Mouse (Mus musculus): ENCODE data around the gene Ccdc88c. TPM values are rescaled to one million over a fixed set of nuclear protein-coding genes. Genes with fewer than 3 reads are reported as not detected.

Ccdc88c gene
- polyA plus RNA-seq, 3 experiments from 2014 or later = 65.8 to 96.2 (median 95.7) TPM

DNA sequence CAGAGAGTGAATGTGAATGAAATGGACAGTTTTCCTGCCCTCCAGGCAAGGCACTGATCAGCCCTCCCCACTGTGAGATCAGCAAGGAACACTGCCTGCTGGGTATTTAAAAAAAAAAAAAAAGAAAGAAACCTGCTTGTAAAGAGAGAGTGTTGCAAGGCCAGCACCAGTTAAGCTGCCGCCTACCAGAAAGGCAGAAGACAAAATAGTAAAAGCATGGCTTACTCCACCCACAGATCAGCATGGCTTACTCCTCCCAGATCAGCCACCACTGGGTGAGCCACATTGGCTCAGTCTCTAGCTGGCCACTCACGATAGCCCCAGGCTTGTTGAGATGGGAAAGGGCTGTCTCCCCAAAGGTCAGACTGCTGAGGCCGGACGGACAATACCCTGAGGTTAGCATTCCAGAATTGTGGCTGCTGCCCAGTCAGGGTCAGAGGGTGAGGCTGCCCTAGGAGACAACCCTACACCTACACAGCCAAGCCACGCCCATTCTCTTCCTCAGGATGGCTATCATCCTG lies 32.4 kb downstream of the Ccdc88c start:
- no peak for ATAC-seq

- no peak for ATAC-seq
These were observed 33.1 kb downstream of the Ccdc88c start for GRCm38 (mm10) chr12:100995607-100996377.

- peak; percentile 87 for ATAC-seq
These were observed 34.5 kb downstream of the Ccdc88c start for GRCm38 (mm10) chr12:100994140-100995015.

GRCm38 (mm10) chr12:100993146-100993545 lies 35.7 kb downstream of the Ccdc88c start:
- ATAC-seq = no peak

DNA sequence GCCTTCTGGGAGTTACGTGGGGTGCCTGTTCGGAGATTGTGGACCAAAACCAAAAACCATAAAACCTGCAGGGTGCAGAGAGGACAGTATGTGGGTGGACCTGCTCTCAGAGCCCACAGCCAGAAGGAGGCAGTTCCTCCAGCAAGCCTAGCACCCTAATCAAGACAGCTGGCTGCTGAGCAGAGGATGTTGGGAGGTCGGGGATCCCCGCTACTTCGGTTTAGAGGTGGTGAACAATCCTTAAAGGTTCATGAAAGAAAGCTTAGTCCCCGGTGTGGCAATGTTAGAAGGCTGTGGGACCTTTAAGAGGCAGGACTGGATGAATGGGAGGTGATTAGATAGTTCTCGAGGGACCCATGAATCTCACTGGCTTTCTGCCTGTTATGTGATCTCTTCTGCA lies 36.4 kb downstream of the Ccdc88c start:
- no peak for ATAC-seq

GRCm38 (mm10) chr12:100991119-100991518 lies 37.7 kb downstream of the Ccdc88c start:
- ATAC-seq = no peak

- no peak for ATAC-seq
These were observed 38.6 kb downstream of the Ccdc88c start for GRCm38 (mm10) chr12:100990291-100990690.

DNA sequence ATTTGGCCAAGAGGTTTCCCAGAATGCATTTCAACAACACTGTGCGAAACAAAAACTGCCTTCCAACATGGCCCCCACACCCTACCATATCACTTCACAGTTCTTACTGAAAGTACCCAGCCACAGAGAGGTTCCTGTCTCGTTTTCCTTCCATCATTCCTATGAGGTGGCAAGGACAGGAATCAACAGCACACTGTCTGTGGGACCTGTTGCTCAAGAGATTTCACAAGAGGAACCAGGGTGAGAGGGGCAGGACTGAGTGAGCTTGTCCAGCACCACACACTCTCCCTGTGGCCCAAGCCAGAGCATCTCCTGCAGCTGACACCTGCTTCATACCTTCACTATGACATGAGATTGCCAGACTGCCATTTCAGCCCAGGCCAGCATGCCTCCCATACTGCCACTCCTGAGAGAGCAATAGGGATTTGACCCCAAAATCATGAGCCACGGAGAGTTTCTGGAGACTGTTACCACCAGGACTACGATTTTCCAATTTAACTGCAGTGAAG lies 39.0 kb downstream of the Ccdc88c start:
- ATAC-seq = no peak

GRCm38 (mm10) chr12:100988324-100989130 lies 40.3 kb downstream of the Ccdc88c start:
- peak; percentile 63 for ATAC-seq

- ATAC-seq = no peak
These were observed 42.4 kb downstream of the Ccdc88c start for GRCm38 (mm10) chr12:100986423-100986822.

- no peak for ATAC-seq
These were observed 43.1 kb downstream of the Ccdc88c start for GRCm38 (mm10) chr12:100985793-100986157.

DNA sequence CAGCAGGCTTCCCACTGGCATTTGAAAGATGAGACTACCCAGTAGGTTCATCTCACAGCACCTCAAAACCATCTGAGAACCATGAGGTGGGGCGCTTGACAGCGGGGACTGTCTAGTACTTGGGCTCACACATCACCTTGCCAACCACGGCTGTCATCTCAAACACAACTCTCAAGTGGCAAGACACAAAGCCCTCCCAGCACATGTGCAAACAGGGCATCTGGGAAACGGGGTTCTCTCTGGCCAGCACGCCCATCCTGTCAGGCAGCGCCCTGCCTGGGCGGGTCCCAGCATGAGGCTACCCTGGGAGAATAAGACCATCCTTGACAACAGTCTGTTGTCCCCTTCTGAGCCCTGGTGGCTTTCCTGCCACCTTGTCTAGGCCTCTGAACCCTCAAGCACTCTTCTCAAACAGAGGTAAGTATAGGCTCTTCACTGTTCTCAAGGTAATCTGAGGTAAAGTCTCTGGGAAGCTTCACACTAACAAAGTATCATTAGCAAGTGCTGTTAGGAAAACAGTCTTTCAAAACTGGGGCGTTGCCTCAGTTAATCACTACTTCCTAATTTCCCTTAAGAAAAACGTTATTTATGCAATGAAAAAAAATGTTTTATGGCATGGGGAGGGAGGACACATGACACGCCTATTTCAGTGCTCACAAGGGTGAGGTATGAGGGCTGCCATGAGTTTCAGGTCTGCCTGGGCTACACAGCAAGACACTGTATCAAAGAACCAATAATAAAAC lies 43.6 kb downstream of the Ccdc88c start:
- no peak for ATAC-seq

DNA sequence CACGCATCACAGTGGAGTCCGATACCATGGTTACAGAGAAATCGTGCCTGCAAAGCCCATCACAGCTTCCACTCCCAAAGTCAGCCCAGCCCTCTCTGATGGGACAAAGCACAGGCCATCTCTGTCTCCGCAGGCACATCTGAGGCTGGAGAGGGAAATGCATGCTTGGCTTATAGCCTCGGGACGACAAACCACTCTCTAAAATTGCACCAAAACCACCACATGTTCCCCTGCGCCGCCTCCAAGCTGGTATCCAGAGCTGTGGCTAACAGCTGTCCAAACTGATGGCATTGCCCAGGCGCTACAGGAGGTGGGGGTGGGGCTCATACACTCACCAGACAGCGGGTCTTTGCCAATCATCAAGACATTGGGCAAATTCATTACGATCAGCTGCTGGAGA lies 45.3 kb downstream of the Ccdc88c start:
- ATAC-seq = no peak

DNA sequence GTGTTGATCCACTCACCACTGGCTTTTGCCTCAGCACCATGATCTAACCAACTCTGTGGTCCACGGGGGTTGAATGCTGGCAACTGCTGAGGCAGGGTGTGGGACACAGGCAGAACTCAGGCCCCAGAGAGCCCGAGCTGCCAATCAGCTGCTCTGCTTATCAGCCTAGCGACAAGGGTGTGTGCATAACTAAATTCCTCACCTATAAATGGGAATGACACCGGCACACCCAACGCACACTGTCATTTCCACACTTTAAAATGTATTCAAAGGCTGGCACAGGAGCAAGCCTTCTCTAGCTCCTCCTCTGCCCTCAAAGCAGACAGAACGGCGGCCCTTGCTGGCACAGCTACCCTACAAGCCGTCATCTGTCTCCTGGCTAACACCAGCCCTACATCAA lies 46.6 kb downstream of the Ccdc88c start:
- no peak for ATAC-seq

DNA sequence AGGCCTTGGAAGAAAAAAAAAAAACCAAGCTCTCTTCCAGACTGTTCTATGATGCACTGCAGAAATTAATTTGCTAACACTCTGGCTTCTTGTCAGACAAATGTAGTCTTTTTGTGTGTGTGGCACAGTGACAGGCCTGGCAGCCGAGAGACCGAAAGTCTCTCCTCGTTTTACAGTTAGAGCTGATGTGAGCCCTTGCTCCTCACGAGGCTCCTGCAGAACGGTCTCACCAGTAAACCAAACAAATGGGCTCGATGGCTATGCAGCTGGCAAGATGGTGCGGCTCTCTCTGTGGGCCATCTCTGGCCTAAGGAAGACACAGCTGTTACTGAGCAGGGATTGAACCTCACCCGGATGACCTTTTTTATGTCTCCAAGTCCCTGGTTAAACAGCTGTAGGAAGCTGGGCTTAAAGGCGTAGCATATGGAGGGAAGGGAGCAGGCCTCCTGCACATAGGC lies 48.3 kb downstream of the Ccdc88c start:
- ATAC-seq = no peak

DNA sequence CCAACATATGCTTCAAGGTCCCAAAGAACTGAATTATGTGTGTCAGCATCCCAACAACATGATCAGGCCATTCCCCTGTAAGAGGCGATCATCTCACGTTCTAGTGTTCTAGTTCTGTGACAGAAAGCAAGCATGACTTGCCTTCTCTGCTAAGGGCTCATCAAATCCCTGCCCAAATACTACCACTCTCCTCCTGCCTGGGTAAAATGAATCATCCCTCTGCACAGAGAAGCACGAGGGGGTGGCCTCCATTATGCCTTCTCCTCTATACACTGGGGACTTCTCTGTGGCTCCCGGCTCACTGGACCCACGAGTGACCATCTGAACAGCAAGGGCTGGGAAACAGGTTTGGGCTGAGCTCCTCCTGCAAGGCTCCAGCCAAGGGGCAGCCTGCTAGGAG lies 49.2 kb downstream of the Ccdc88c start:
- no peak for ATAC-seq

GRCm38 (mm10) chr12:100977958-100978725 lies 50.7 kb downstream of the Ccdc88c start:
- ATAC-seq = peak; percentile 41

- ATAC-seq = no peak
These were observed 51.3 kb downstream of the Ccdc88c start for GRCm38 (mm10) chr12:100977551-100977950.

DNA sequence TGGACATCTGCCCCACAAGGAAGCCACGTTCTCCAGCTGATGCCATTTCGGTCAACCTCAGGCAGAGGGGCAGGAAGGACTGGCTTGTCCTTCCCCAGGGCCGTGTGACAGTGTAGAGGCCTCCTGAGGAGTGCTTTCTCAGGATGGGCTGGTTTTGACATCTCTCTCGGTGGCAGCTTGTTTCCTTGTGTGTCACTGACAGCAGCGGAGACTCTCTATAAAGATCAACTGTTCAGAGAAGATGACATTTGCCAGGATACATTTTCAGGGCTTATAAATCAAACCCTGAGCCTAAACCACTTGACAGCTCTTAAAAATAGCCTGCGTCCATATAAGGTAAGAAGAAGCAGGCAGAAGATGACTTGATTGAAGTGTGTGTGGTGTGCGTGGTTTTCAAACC lies 59.0 kb downstream of the Ccdc88c start:
- no peak for ATAC-seq

DNA sequence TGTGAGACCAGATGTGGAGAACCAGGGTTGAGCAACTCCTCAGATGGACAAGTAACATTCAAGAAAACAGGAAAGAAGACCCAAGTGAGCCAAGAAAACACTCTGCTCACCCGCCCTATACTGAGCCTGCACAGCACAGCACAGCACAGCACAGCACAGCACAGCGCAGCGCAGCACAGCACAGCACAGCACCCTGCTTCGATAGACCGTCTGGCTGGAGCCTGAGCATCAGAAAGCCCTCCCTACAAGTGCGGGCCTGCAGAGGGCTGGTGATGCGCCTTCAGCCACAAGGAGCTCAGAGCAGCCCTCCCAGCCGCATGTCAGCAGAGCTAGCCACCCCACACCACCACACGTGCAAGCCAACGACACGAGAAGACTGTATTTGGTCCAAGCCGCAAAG lies 61.5 kb downstream of the Ccdc88c start:
- no peak for ATAC-seq

- no peak for ATAC-seq
These were observed 62.6 kb downstream of the Ccdc88c start for GRCm38 (mm10) chr12:100966253-100966652.

All from inflammation-experienced regulatory T-cells, adult 6 months (primary cell).